Mouse (Mus musculus) ES-Bruce4 (cell line): Measurements from ENCODE around the gene Pkm. TPM values are rescaled to one million over a fixed set of nuclear protein-coding genes. Genes with fewer than 3 reads are reported as not detected.

Source experiments
- H3K27ac ChIP-seq: 2 replicates; pipeline ENCODE4 v1.5.1; 2012; ENCODE audit warnings: low read length, inconsistent platforms; ENCODE audit not compliant: insufficient read depth
- H3K27me3 ChIP-seq: 2 replicates; pipeline ENCODE4 v1.6.1; 2012; ENCODE audit warnings: mild to moderate bottlenecking, low read length, inconsistent platforms; ENCODE audit not compliant: control insufficient read depth, poor library complexity, insufficient read depth, severe bottlenecking
- H3K36me3 ChIP-seq: 2 replicates; pipeline ENCODE4 v1.6.1; 2012; ENCODE audit warnings: inconsistent platforms, mild to moderate bottlenecking, low read length, moderate library complexity; ENCODE audit not compliant: control insufficient read depth, poor library complexity, insufficient read depth, severe bottlenecking
- H3K4me1 ChIP-seq: one replicate; pipeline ENCODE4 v1.8.1; 2011; ENCODE audit warnings: low read length; ENCODE audit not compliant: control insufficient read depth, insufficient read depth
- H3K4me3 ChIP-seq: 2 replicates; pipeline ENCODE4 v1.5.1; 2011; ENCODE audit warnings: low read depth, mild to moderate bottlenecking, low read length
- H3K9ac ChIP-seq: 2 replicates; pipeline ENCODE4 v1.6.1; 2012; ENCODE audit warnings: low read depth, mild to moderate bottlenecking, inconsistent platforms; ENCODE audit not compliant: poor library complexity, severe bottlenecking
- H3K9me3 ChIP-seq: replicated peaks from 2 replicates; pipeline ENCODE4 v1.6.1; 2012; ENCODE audit warnings: mild to moderate bottlenecking, low read length, inconsistent platforms; ENCODE audit not compliant: control insufficient read depth, poor library complexity, insufficient read depth, severe bottlenecking
- CTCF ChIP-seq: IDR thresholded peaks from one replicate; pipeline ENCODE4 v1.8.1; 2011; ENCODE audit warnings: low read depth, low read length
- EP300 ChIP-seq: IDR thresholded peaks from 2 replicates; pipeline ENCODE4 v1.6.1; 2011; ENCODE audit warnings: low read depth, low read length; ENCODE audit not compliant: insufficient read depth
- POLR2A ChIP-seq: IDR thresholded peaks from one replicate; pipeline ENCODE4 v1.8.1; 2011; ENCODE audit warnings: low read length; ENCODE audit not compliant: insufficient read depth
- polyA plus RNA-seq: library from polyadenylated mRNA; stranded (reverse); fragments of >200 nt; gene quantifications from 2 replicates; pipeline ENCODE4 v1.2.4, GENCODE M21; 2011; ENCODE audit warnings: low read depth; ENCODE audit not compliant: missing spikeins, insufficient read depth, insufficient read length

Pkm gene
- polyA plus RNA-seq, 1 experiment: 2,433 TPM

GRCm38 (mm10) chr9:59638372-59638771, 17.8 kb upstream of the Pkm start:
- no peak for TF ChIP-seq EP300
- TF ChIP-seq POLR2A: no peak
- no peak for TF ChIP-seq CTCF
- no peak overlapping the region for H3K9ac ChIP-seq
- no peaks in the 10 kb centered on the region for H3K4me1 ChIP-seq
- no peak overlapping the region for H3K4me3 ChIP-seq
- no peaks in the 10 kb centered on the region for H3K27me3 ChIP-seq
- H3K9me3 ChIP-seq: no peaks in the 10 kb centered on the region
- no peak overlapping the region for H3K27ac ChIP-seq
- peaks cover 6% of the 10 kb centered on the region for H3K36me3 ChIP-seq

- Histone ChIP-seq H3K4me1 (no peaks in the 10 kb centered on the region), H3K27me3 (no peaks in the 10 kb centered on the region), H3K9ac (no peak overlapping the region), H3K9me3 (no peaks in the 10 kb centered on the region), H3K36me3 (peaks cover 4% of the 10 kb centered on the region), H3K4me3 (no peak overlapping the region), H3K27ac (no peak overlapping the region)
- TF ChIP-seq POLR2A (no peak), EP300 (no peak)
These were observed 16.2 kb upstream of the Pkm start for GRCm38 (mm10) chr9:59639936-59640335.

GRCm38 (mm10) chr9:59641320-59641719, 14.8 kb upstream of the Pkm start:
- peaks cover 4% of the 10 kb centered on the region for H3K36me3 ChIP-seq
- no peaks in the 10 kb centered on the region for H3K27me3 ChIP-seq
- no peaks in the 10 kb centered on the region for H3K4me1 ChIP-seq
- no peaks in the 10 kb centered on the region for H3K9me3 ChIP-seq
- H3K27ac ChIP-seq: no peak overlapping the region
- H3K4me3 ChIP-seq: no peak overlapping the region
- no peak overlapping the region for H3K9ac ChIP-seq
- TF ChIP-seq CTCF (no peak), POLR2A (no peak), EP300 (no peak)

GRCm38 (mm10) chr9:59649911-59650310, 6.3 kb upstream of the Pkm start:
- no peak overlapping the region for H3K27ac ChIP-seq
- H3K27me3 ChIP-seq: no peaks in the 10 kb centered on the region
- H3K9me3 ChIP-seq: no peaks in the 10 kb centered on the region
- H3K36me3 ChIP-seq: peaks cover 9% of the 10 kb centered on the region; the same call in 1 of the 2 replicates
- H3K9ac ChIP-seq: no peak overlapping the region
- no peak overlapping the region for H3K4me3 ChIP-seq
- TF ChIP-seq POLR2A (no peak), EP300 (no peak), CTCF (no peak)
- H3K4me1 ChIP-seq: no peaks in the 10 kb centered on the region

GRCm38 (mm10) chr9:59653371-59653770, 2.8 kb upstream of the Pkm start:
- Histone ChIP-seq H3K27me3 (no peaks in the 10 kb centered on the region), H3K9ac (peak overlapping the region; percentile 64), H3K9me3 (no peaks in the 10 kb centered on the region), H3K4me3 (peak overlapping the region; percentile 24; the same call in 1 of the 2 replicates), H3K4me1 (no peaks in the 10 kb centered on the region), H3K36me3 (peaks cover 11% of the 10 kb centered on the region), H3K27ac (peak overlapping the region; percentile 89)
- no peak for TF ChIP-seq CTCF
- TF ChIP-seq EP300: 0 out of 2 replicates have a peak, but pooled peaks have one; percentile 47

GRCm38 (mm10) chr9:59654450-59654983, 1.7 kb upstream of the Pkm start:
- Histone ChIP-seq H3K9me3 (no peaks in the 10 kb centered on the region), H3K27ac (no peak overlapping the region), H3K27me3 (no peaks in the 10 kb centered on the region), H3K36me3 (peaks cover 10% of the 10 kb centered on the region), H3K4me3 (no peak overlapping the region), H3K4me1 (no peaks in the 10 kb centered on the region), H3K9ac (no peak overlapping the region)
- TF ChIP-seq EP300 (no peak), CTCF (no peak), POLR2A (no peak)
